Mouse (Mus musculus): ENCODE data around the gene Tob1. TPM values are rescaled to one million over a fixed set of nuclear protein-coding genes. Genes with fewer than 3 reads are reported as not detected.

The Tob1 gene
- polyA plus RNA-seq (2012) = 8.0 and 13.1 TPM in 2 replicates

GRCm38 (mm10) chr11:94211124-94211603, at the start of gene Tob1:
Gene Tob1, plus strand, starts transcription at chr11:94211454.
- TF ChIP-seq GATA1 (IDR thresholded peaks at IDR 0.05; ENCODE audit: low read length) = no peak

- no peak for TF ChIP-seq GATA1 (IDR thresholded peaks at IDR 0.05; ENCODE audit: low read length)
Observed at GRCm38 (mm10) chr11:94161867-94162581, 49.2 kb upstream of the Tob1 start.

DNA sequence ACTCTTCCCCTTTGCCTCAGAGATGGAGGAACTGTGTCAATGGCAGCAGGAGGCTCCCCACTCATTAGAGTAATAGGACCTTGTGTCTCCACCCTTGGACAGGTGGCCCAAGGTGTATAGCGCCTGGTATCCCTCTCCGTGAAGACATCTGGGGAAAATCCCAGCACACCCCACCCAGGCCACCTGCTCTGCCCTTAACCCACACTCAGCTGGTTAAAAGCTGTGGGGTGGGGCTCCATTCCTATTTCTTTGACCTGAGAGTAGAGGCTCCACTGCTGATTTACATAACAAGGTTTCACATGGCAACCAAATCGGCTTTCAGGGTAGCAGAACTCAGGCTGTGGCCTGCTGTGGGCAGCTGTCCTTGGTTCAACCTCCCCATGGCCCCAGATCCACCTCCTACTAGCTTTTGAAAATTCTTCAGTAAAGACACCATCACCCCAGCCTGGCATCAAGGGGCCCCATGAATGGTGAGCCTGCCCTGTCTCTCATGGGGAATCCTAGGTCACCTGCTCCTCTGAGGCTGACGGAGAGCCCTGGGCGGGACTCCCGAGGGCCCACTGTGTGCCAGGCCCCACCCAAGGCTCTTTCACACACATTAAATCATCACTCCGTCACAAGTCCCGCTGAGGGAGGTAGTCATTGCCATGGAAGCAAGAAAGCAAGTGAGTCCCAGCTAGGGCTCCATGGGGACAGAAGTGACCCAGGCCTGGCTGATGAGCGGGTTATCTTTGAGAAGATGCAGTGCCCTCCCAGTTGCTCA, 48.1 kb upstream of the Tob1 start:
- TF ChIP-seq GATA1 (IDR thresholded peaks at IDR 0.05; ENCODE audit: low read length) = no peak

DNA sequence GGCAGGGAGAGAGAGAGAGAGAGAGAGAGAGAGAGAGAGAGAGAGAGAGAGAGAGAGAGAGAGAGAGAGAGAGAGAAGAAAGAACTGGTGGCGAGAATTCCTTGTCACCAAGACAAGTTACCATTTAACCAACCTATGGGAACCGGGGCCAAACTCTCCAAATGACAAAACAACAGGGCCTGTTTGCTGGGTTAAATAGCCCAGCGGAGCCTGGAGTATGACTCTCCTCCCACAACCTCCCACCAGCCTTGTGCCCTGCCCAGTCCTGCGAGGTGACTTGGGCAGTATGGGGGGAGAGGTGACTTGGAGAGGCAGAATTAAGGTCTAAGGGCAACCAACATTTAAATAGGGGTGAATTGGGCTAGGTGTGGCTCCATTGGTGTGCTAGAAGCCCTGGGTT, 45.5 kb upstream of the Tob1 start:
- TF ChIP-seq GATA1 (IDR thresholded peaks at IDR 0.05; ENCODE audit: low read length) = no peak

- no peak for TF ChIP-seq GATA1 (IDR thresholded peaks at IDR 0.05; ENCODE audit: low read length)
Observed at GRCm38 (mm10) chr11:94168238-94168637, 43.0 kb upstream of the Tob1 start.

DNA sequence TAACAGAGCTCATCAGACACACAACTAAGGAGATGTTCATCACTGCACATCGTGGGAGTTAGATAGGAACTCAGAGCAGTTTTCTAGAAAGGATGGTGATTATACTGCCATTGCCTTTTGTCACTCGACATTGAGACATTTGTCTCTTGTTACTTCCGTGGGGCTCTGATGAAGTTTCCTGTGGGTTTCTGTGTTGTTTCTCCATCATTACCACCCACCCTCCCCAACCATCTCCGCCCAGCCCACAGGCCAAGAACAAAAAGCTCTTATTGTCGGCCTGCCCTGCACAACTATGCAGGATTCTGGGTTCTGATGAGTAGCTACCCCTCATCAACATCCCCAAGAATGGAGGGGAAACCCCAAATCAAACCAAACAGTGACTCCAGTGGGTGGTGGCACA, 41.7 kb upstream of the Tob1 start:
- no peak for TF ChIP-seq GATA1 (IDR thresholded peaks at IDR 0.05; ENCODE audit: low read length)

- TF ChIP-seq GATA1 (IDR thresholded peaks at IDR 0.05; ENCODE audit: low read length) = no peak
Observed at GRCm38 (mm10) chr11:94171691-94172090, 39.6 kb upstream of the Tob1 start.

GRCm38 (mm10) chr11:94172186-94172585, 39.1 kb upstream of the Tob1 start:
- TF ChIP-seq GATA1 (IDR thresholded peaks at IDR 0.05; ENCODE audit: low read length) = no peak

- TF ChIP-seq GATA1 (IDR thresholded peaks at IDR 0.05; ENCODE audit: low read length) = no peak
Observed at GRCm38 (mm10) chr11:94173726-94174146, 37.5 kb upstream of the Tob1 start.

GRCm38 (mm10) chr11:94175288-94175687, 36.0 kb upstream of the Tob1 start:
- no peak for TF ChIP-seq GATA1 (IDR thresholded peaks at IDR 0.05; ENCODE audit: low read length)

DNA sequence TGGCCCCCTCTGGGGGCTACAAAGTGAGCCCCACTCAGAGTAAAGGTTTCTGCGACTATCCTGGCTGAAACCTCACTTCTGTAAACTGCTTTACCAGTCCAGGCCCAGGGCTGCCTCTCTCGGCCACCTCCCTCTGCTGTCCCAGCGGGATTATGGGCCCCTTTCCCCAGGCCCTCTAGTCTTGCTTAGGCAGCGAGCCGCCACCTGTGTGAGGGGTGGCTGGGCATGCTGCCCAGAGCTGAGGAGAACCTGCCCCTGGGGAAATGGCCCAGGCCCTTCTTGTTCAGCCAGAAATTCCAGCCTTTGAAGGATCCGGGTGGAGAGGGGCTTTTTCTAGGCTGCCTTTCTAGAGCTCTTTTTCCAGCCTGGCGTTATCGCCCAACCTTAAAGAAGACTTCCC, 35.6 kb upstream of the Tob1 start:
- TF ChIP-seq GATA1 (IDR thresholded peaks at IDR 0.05; ENCODE audit: low read length) = no peak

DNA sequence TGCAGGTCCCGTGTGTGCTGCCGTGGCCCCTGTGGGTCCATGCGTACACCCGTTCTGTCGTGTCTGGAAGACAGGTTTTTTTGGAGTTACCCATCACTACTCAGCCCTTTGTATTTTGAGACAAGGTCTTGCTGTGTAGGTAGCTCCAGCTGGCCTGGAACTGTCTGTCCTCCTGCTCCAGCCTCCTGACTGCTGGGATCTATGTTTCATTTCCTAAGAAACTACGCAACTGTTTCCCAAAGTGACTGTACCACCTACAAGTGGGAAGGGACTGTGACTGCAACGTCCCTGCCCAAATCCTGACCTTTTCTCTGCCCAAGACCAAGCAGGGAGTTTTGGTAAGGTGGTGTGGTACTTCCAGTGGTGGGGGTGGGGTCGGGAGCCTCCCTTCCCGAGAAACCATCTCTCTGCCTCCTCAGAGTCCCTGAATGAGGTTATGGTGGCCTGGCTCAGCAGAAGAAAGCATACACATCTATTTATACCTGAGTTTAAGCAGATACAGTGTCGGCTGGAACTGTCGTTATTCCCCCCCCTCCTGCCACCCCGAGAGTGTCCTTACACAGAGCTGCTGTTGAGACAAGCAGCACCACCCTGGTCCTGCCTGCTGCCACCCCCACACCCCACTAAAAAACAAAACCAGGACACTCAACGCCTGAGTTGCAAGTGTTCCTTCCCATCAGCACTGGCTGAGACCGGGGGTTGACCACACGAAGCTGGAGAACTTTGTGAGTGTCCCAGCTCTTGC, 33.2 kb upstream of the Tob1 start:
- no peak for TF ChIP-seq GATA1 (IDR thresholded peaks at IDR 0.05; ENCODE audit: low read length)

- TF ChIP-seq GATA1 (IDR thresholded peaks at IDR 0.05; ENCODE audit: low read length) = no peak
Observed at GRCm38 (mm10) chr11:94179768-94180167, 31.5 kb upstream of the Tob1 start.

- no peak for TF ChIP-seq GATA1 (IDR thresholded peaks at IDR 0.05; ENCODE audit: low read length)
Observed at GRCm38 (mm10) chr11:94180194-94180593, 31.1 kb upstream of the Tob1 start.

DNA sequence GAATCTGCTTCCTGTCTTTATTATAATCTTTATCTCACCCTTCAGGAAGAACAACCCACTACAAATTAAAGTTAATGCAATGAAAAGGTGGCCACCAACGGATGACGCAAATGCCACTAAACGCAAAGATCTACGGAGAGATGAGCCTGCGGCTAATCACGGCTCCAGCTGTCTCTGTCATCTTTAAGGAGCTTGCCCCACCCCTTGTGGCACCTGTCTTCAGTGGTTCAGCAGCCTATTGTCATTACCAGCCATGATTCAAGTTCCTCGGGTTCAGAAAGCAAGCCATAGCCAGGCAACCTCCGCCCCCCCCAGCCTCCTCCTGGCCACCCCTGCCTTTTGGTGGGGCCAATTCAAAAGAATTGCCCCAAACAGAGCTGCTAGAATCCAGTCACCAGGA, 29.6 kb upstream of the Tob1 start:
- no peak for TF ChIP-seq GATA1 (IDR thresholded peaks at IDR 0.05; ENCODE audit: low read length)

DNA sequence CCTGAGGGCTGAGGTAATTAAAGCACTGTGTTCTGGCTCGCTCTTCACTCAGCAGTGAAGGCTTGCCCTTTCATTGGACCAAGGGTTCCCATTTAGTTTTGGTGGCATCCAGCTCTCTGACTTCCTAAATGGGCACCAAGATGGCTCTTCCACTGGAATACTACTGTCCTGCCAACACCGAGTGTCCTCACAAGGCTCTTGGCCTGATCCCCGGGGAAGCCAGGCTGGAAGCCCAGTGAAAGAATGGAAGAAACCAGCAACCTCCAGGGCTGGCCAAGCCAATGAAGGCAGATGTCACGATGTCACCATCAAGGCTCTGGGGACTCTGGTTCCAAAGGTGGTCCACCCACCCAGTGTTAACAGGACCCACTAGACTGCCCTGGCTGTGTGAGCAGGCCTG, 28.5 kb upstream of the Tob1 start:
- TF ChIP-seq GATA1 (IDR thresholded peaks at IDR 0.05; ENCODE audit: low read length) = no peak

All from G1E-ER4 (cell line).